Mouse (Mus musculus) forebrain, embryonic 11.5 days (tissue): ENCODE measurements around the gene Tmem212. TPM values are rescaled to one million over a fixed set of nuclear protein-coding genes. Genes with fewer than 3 reads are reported as not detected.

ENCODE experiments used
- polyA plus RNA-seq: library from polyadenylated mRNA; unstranded; fragments of >200 nt; fragmentation: Nextera tagmentation; extraction: Ambion mirVana; gene quantifications from 2 replicates; pipeline ENCODE4 v1.2.1, GENCODE M21; 2014

Tmem212 gene
- polyA plus RNA-seq, 1 experiment from 2014 or later = not detected

Other genes with a start within 250 kb of the Tmem212 start
- 11.3 and 11.9 TPM in 2 replicates for gene Fndc3b, start 185.1 kb downstream of the Tmem212 start, polyA plus RNA-seq
- gene Pld1, start 42.3 kb upstream of the Tmem212 start, polyA plus RNA-seq = 4.6 and 5.3 TPM in 2 replicates